Mouse (Mus musculus): ENCODE measurements at regions not wholly inside any gene's neighbourhood (a gene's known extent, or its start where the extent isn't known, plus 50 kb on each side); places are given as distances from the start of the nearest gene placed in this dataset.

- Histone ChIP-seq H3K36me3 (no peaks in the 10 kb centered on the region), H3K27ac (0 out of 2 replicates have a peak overlapping the region, but pooled peaks have one; percentile 32), H3K27me3 (no peaks in the 10 kb centered on the region), H3K4me2 (no peak overlapping the region), H3K4me1 (no peaks in the 10 kb centered on the region), H3K4me3 (replicated peaks) (no peak overlapping the region), H3K9me3 (replicated peaks) (no peaks in the 10 kb centered on the region), H3K9ac (no peak overlapping the region)
- peak; percentile 56; the same call in 1 of the 2 replicates for ATAC-seq (replicated peaks; ENCODE audit: low FRiP score)
- 57% methylated on average over 5 of the region's 5 CpGs for WGBS
Measured at GRCm38 (mm10) chr4:110038696-110039095, 60.8 kb downstream of the Dmrta2 start.

- Histone ChIP-seq H3K4me3 (replicated peaks) (no peak overlapping the region), H3K27me3 (no peaks in the 10 kb centered on the region), H3K4me1 (peaks cover 5% of the 10 kb centered on the region; the same call in 1 of the 2 replicates), H3K36me3 (no peaks in the 10 kb centered on the region), H3K27ac (0 out of 2 replicates have a peak overlapping the region, but pooled peaks have one; percentile 18), H3K4me2 (no peak overlapping the region), H3K9ac (no peak overlapping the region), H3K9me3 (replicated peaks) (no peaks in the 10 kb centered on the region)
- peak; percentile 31; the same call in 1 of the 2 replicates for ATAC-seq (replicated peaks; ENCODE audit: low FRiP score)
- WGBS: 81% methylated on average over 17 of the region's 17 CpGs
Measured at GRCm38 (mm10) chr4:110044851-110045618, 67.2 kb downstream of the Dmrta2 start.

DNA sequence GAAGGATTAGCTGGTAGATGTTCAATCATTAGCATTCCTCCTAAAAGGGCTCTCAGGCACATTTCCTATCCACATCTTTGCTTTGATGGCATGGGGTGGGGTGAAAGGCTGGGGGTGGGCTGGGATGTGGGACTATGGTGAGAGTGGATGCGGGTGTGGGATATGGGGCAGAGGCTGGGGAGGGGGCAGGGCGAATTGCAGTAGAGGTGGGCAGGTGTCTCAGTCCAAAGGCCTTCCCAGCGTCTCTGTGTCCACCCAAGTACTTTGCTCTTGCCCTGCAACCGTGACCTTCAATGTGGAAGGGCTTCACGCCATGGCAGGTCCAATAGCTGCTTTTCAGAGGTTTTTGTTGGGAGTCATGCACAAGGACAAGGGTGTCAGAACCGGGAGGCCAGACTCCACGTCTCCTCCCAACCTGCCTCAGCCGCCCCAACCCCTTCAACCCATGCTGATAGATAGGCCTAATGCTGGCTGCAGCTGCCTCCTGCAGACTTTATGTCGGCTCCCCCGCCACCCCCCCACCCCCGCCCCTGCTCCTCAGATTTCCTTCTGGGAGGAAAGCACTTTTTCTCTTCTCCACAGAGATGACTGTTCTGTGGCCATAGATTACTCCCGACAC lies 67.9 kb downstream of the Dmrta2 start:
- ATAC-seq (replicated peaks; ENCODE audit: low FRiP score): peak; percentile 84
- no peaks in the 10 kb centered on the region for H3K9me3 ChIP-seq (replicated peaks)
- no peak overlapping the region for H3K4me2 ChIP-seq
- H3K4me1 ChIP-seq: peaks cover 9% of the 10 kb centered on the region
- no peaks in the 10 kb centered on the region for H3K36me3 ChIP-seq
- no peaks in the 10 kb centered on the region for H3K27me3 ChIP-seq
- H3K9ac ChIP-seq: no peak overlapping the region
- 0 out of 2 replicates have a peak overlapping the region, but pooled peaks have one; percentile 18 for H3K27ac ChIP-seq
- 40% methylated on average over 12 of the region's 12 CpGs for WGBS
- H3K4me3 ChIP-seq (replicated peaks): no peak overlapping the region

GRCm38 (mm10) chr4:110046270-110046651 lies 68.4 kb downstream of the Dmrta2 start:
- H3K9ac ChIP-seq: no peak overlapping the region
- H3K4me2 ChIP-seq: no peak overlapping the region
- no peaks in the 10 kb centered on the region for H3K27me3 ChIP-seq
- H3K4me3 ChIP-seq (replicated peaks): no peak overlapping the region
- no peak; the same call in 1 of the 2 replicates for ATAC-seq (replicated peaks; ENCODE audit: low FRiP score)
- H3K27ac ChIP-seq: peak overlapping the region; percentile 56
- WGBS: 44% methylated on average over 11 of the region's 11 CpGs
- no peaks in the 10 kb centered on the region for H3K9me3 ChIP-seq (replicated peaks)
- peaks cover 13% of the 10 kb centered on the region for H3K4me1 ChIP-seq
- no peaks in the 10 kb centered on the region for H3K36me3 ChIP-seq

DNA sequence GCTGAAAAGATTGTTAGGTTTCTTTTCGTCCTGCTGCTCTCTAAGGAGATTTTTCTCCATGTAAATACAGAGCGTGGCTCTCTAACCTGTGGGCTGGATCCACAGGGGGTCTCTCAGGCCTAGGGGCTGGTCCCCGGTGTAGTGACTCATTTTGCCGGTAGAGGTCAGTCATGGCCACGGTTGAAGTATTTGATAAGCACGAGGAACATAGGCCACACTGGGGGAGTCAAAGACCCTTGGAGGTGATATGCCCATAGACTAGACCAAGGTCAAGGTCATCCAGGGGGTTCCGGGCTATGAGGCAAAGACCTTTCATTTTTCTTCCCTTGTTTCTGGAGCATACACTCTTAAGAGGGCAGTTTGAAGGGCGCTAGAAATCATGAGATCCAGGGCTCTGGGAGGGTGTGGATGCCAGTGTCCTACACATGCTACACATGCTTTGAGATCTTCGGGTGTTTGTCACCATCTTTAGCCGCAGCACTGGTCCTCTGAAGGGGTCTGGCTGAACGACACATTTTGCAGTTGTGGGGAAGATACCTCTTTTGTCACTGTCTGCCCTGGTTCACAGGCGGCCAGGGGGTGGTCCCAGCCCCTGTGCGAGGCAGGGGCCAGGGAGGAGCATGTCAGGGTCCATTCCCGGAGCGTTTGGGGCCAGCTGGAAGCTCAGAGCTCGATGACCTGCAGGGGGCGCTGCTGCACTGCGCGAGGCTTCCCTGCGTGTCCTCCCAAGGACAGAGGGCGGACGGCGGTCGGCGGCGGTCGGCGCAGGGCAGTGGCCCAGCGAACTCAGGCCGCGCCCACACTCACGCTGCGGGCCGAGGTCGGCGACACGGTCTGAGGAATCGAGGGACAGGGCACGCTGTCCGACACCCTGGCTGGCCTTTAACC lies 72.8 kb downstream of the Dmrta2 start:
- Histone ChIP-seq H3K27me3 (no peaks in the 10 kb centered on the region), H3K36me3 (no peaks in the 10 kb centered on the region), H3K4me1 (peaks cover 16% of the 10 kb centered on the region), H3K4me2 (peak overlapping the region; percentile 88), H3K4me3 (replicated peaks) (peak overlapping the region; percentile 46), H3K9ac (0 out of 2 replicates have a peak overlapping the region, but pooled peaks have one; percentile 18), H3K9me3 (replicated peaks) (no peaks in the 10 kb centered on the region), H3K27ac (peak overlapping the region; percentile 56; the same call in 1 of the 2 replicates)
- ATAC-seq (replicated peaks; ENCODE audit: low FRiP score): peak; percentile 94
- WGBS: 4% methylated on average over 40 of the region's 40 CpGs

DNA sequence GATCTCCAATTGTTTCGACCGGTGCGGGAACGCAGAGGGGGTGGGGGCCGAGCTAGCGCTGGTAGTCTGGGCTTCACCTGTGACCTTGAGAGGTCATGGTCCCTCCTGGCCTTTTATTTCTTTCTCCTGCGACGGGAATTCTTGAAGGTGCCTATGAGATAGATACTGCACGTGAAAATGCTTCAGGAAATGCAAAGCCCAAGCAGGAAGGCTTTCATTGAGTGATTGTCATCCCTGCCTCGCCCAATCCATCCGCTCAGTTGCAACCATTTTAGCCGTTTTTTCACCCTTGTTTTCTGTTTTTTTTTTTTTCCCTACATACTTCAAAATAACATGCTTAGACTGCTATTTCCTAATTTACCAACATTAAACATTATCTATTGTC lies 73.4 kb downstream of the Dmrta2 start:
- WGBS: 14% methylated on average over 12 of the region's 12 CpGs
- H3K36me3 ChIP-seq: no peaks in the 10 kb centered on the region
- H3K27ac ChIP-seq: peak overlapping the region; percentile 56
- peak; percentile 33 for ATAC-seq (replicated peaks; ENCODE audit: low FRiP score)
- no peaks in the 10 kb centered on the region for H3K9me3 ChIP-seq (replicated peaks)
- H3K4me1 ChIP-seq: peaks cover 16% of the 10 kb centered on the region
- H3K27me3 ChIP-seq: no peaks in the 10 kb centered on the region
- peak overlapping the region; percentile 88 for H3K4me2 ChIP-seq
- peak overlapping the region; percentile 46 for H3K4me3 ChIP-seq (replicated peaks)
- H3K9ac ChIP-seq: 0 out of 2 replicates have a peak overlapping the region, but pooled peaks have one; percentile 18

DNA sequence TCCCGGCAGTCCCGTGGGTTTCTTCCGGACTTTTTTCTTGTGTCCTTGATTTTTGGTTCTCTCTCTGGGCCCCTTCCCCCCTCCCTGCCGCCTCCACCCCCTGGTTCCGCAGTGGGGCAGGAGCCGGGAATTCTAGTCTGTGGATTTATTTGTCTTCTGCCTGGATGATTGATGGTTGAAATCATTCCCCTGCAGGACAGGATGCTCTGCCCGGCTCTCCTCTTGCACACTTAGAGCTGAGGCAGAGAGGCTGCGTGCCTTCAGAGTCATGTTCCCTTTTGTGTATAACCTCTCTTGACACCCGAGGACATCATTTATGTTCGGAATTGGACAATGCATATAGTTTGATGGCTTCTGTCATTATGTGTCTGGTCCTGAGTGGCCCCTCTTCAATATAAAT lies 74.0 kb downstream of the Dmrta2 start:
- Histone ChIP-seq H3K36me3 (no peaks in the 10 kb centered on the region), H3K9ac (no peak overlapping the region), H3K27me3 (no peaks in the 10 kb centered on the region), H3K27ac (peak overlapping the region; percentile 56; the same call in 1 of the 2 replicates), H3K4me3 (replicated peaks) (no peak overlapping the region), H3K4me2 (no peak overlapping the region), H3K4me1 (peaks cover 16% of the 10 kb centered on the region), H3K9me3 (replicated peaks) (no peaks in the 10 kb centered on the region)
- 9% methylated on average over 10 of the region's 10 CpGs for WGBS
- ATAC-seq (replicated peaks; ENCODE audit: low FRiP score): peak; percentile 60

DNA sequence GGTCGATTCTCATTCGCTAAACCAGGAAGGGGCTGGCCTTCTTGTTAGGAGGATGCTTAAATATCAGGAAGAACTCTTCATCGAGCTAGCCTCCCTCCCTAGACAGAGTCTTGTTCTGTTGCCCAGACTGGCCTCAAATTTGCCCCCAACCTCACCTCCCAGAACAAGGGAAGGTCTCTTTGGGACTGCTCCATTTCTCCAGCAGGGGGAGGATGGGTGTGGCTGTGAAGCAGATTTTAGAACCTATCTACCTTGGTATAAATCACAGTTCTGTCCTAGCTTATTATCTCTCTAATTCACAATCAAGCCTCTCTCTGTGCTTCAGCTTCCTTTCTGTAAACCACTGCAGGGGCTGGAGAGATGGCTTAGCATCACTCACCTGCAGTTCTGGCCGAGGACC lies 75.1 kb downstream of the Dmrta2 start:
- H3K27ac ChIP-seq: no peak overlapping the region
- no peak for ATAC-seq (replicated peaks; ENCODE audit: low FRiP score)
- no peak overlapping the region for H3K4me3 ChIP-seq (replicated peaks)
- H3K4me1 ChIP-seq: peaks cover 16% of the 10 kb centered on the region
- H3K27me3 ChIP-seq: no peaks in the 10 kb centered on the region
- H3K36me3 ChIP-seq: no peaks in the 10 kb centered on the region
- 83% methylated on average over 4 of the region's 4 CpGs for WGBS
- no peaks in the 10 kb centered on the region for H3K9me3 ChIP-seq (replicated peaks)
- no peak overlapping the region for H3K4me2 ChIP-seq
- no peak overlapping the region for H3K9ac ChIP-seq

DNA sequence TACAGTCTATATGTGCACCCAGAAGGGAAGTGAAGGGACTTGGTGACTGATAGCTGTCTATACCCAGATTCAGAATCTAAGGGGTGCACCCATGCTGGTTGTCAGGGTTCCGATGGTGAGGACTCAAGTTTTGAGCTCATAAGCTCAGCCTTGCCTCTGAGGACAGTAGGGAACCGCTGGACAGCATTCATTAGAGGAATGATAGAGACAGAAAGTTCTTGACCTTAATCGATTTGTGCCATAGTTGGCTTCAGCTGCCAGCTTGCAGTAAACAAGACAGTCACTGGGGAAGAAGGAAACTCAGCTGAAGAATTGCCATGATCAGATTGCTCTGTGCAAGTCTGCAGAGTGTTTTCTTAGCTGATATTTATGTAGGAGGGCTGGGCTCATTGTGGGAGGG lies 96.0 kb downstream of the Dmrta2 start:
- Histone ChIP-seq H3K36me3 (no peaks in the 10 kb centered on the region), H3K4me3 (replicated peaks) (no peak overlapping the region), H3K9ac (no peak overlapping the region), H3K9me3 (replicated peaks) (no peaks in the 10 kb centered on the region), H3K27ac (no peak overlapping the region), H3K27me3 (no peaks in the 10 kb centered on the region), H3K4me1 (no peaks in the 10 kb centered on the region), H3K4me2 (no peak overlapping the region)
- ATAC-seq (replicated peaks; ENCODE audit: low FRiP score): no peak
- 85% methylated on average over 3 of the region's 3 CpGs for WGBS

DNA sequence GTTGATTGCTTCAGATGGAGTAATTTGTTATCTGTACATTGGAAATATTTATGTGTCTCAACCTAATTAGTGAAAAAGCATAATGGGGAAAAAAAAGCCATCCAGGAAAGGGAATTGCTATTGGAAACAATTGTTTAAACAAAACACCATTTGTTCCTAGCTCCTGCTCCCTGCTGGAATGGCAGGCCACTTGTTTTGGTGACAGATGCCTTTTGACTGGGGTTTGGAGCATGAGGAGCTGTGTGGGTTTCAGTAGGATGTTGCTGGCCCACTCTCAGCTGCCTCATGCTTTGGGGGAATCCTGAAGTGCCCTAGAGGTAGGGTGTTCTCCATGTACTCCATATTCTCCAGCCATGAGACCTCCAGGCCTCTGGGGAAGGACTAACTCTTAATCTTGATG lies 105.5 kb downstream of the Dmrta2 start:
- H3K27me3 ChIP-seq: no peaks in the 10 kb centered on the region
- ATAC-seq (replicated peaks; ENCODE audit: low FRiP score): no peak
- H3K4me2 ChIP-seq: no peak overlapping the region
- H3K9ac ChIP-seq: no peak overlapping the region
- no peaks in the 10 kb centered on the region for H3K36me3 ChIP-seq
- no peaks in the 10 kb centered on the region for H3K9me3 ChIP-seq (replicated peaks)
- H3K4me1 ChIP-seq: no peaks in the 10 kb centered on the region
- H3K27ac ChIP-seq: no peak overlapping the region
- no peak overlapping the region for H3K4me3 ChIP-seq (replicated peaks)

DNA sequence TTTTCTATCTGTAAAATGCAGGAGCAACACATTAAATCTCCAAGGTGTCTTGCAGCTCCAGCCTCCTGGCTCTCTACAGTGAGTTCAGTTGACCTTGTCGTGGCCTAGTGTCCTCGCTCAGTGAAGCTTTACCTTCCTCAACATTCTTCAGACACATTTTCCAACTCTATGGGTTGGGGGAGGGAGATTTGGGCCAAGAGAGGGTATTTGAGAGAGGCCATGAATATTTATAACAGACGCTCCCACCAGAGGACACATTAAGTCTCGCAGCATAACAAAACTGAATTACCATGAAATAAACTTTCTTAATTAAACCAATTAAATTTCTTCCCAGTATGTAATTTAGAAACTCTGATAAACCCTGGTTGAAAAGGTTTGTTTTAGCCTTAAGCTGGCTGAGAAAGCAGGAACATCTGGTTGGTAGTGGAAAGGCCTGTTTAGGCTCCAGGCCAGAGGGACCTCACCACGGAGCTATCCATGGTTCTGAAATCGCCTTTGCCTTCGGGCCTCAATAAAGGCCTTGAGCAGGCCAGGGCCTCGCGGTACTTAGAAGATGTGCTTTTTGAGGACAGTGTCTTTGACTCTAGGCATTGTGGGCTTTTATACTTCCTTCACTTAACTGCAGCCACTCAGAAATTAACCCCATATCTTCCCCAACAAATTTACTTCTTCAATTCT lies 109.9 kb downstream of the Dmrta2 start:
- Histone ChIP-seq H3K36me3 (no peaks in the 10 kb centered on the region), H3K9me3 (replicated peaks) (no peaks in the 10 kb centered on the region), H3K4me1 (no peaks in the 10 kb centered on the region), H3K4me3 (replicated peaks) (no peak overlapping the region), H3K9ac (no peak overlapping the region), H3K27ac (no peak overlapping the region), H3K27me3 (no peaks in the 10 kb centered on the region), H3K4me2 (no peak overlapping the region)
- peak; percentile 85 for ATAC-seq (replicated peaks; ENCODE audit: low FRiP score)
- WGBS: 32% methylated on average over 9 of the region's 9 CpGs

Data from kidney, embryonic 15.5 days (tissue).